Mouse (Mus musculus) spleen, adult 12 weeks (tissue): Measurements from ENCODE around the gene Pdia5.

Source experiments
- DNase-seq: peaks from one replicate; pipeline ENCODE4 v3.0.0; 2022; ENCODE audit warnings: low spot score

The Pdia5 gene

DNA sequence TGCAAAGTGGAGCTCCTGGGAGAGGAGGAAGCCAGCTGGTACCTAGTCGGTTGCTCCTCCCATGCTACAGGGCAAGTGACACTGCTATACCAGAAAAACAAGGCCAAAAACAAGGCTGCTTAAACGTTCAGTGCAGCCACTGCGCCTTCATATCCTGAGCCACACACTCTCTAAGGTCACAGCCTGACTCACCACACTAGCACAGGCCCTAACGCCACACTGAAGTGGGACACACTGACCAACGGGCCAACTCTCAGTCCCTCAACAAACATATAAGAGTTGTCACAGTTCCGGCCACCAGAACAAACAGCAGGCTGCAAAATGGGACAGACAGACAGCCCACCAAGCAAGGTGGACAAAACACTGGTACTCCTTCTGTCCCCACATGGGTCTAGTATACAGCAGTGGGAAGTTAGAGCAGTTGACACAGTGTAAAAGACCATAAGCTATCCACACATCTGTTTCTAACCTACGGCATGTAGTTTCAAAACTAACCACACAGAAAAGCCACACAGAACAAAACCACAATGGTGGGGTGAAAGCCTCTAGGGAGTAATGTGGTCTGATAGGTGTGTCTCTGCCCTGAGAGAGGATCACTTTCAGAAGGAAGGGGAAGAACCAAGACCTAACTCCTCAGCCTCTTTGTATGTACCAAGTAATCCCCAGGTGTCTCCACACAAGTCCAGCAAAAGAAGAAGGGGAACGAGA lies 6.0 kb downstream of the Pdia5 start:
- DNase-seq: no peak

DNA sequence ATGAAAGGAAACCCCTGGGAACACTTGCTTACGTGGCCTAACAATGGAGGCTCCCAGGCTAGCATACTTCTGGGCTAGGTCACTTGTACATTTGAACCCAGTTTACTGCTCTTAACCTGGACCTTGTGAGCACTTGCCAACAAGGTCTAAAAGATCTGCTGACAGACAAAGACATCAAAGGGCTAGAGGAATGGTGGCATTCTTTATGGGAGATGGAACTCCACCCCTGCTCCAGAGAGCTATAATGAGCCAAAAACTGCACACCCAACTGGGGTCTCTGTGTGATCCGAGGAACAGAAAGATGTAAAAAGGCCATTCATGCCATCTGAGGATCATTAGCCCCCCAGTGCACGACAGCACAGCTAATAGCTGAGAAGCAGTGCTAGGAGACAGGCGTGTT lies 6.6 kb downstream of the Pdia5 start:
- DNase-seq: no peak

DNA sequence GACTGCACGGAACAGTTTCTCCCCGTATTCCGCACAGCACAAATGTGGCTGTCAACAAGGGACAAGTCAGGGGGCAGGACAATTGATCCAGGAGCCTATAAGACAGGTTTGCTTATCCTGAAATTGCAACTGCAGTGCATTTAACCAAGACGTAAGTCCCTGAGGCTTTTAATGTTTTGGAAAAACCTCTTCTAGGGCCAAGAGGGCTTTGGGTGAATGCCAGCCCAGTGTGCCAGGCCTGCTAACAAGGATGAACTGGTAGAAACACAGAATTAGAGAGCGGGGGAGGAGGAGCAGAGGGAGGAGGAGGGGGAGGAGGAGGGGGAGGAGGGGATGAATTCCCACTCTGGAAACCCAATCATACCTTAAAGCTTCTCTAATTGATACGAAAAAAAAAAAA lies 11.4 kb downstream of the Pdia5 start:
- no peak for DNase-seq

DNA sequence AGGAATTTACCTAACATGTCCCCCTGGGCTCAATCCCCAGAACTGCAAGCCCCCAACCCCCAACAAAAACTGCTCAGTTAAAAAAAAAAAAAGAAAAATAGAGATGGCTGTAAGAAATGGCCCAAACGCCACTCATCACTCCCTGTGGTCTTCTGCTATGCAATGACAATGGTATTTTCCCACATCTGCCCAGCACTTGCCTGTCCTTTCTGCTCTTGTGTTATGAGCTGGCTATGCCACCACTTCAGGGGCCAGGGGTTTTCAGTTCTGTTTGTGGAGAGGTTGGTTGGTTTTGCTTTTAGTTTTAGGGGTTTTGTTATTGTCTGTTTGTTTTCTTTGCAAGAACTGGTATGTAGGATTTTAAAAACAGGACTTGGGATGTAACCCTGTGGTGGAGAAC lies 13.4 kb downstream of the Pdia5 start:
- no peak for DNase-seq

DNA sequence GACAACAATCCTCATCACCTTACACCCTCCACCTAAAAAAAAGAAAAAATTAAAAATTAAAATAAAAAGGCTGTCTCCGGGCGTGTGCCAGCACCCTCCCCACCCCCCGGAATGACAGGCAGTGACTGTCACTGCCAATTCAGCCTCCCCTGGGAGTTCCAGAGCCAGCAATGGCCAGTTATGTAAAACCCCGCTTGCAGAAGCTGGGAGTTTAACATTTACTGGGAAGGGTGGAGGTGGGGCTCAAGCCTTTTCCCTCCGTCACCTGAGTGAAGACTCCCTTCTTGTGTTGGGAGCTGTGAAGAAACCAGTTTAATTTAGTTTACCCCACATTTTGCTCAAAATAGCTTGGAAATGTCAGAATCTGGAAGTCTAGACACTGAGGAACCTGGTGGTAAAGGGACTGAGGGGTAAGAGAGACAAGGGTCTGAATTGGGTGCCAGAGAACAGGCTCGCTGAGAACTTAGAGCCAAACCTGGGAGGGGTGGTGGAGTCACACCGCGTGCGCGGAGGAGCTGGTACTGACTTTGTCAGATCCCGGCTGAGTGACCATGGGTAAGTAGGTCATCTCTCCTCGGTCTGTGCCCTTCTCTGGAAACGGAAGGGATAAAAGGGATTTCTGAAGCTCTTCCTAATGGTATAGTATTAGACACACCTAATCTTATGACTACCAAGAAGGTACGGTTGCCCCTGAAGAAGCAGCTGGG lies 18.0 kb downstream of the Pdia5 start:
- no peak for DNase-seq

DNA sequence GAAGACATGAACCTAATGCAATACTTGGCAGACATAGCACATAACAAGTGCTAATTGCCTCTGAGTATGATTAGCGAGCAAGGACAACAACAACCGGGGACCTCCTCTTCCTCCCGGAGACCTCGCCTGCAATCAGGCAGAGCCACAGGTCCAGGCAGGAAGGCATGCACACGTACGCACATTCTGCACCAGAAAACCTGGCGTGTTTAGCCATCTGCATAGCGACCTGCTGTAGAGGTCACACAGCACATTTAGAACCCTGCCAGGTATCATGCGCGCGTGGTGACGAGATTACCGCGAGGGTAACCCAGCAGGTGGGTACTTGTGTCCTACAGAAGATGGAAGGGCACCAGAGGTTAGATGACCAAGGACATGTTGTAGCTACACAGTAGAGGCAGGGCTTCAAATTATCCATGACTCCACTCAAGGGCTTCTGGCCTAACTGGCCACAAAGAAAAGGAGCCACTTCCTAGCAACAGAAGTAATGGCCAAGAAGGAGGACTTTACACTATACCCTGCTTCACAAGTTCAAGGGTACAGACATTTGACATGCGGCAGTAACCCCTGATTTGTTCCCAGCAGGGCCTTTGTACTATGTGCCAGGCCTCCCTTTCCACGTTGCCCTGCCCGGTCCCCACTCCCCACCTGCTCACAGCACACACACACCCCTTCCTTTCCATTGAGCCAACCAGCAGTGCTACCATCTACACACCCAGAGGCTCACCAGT lies 18.7 kb downstream of the Pdia5 start:
- DNase-seq: no peak

DNA sequence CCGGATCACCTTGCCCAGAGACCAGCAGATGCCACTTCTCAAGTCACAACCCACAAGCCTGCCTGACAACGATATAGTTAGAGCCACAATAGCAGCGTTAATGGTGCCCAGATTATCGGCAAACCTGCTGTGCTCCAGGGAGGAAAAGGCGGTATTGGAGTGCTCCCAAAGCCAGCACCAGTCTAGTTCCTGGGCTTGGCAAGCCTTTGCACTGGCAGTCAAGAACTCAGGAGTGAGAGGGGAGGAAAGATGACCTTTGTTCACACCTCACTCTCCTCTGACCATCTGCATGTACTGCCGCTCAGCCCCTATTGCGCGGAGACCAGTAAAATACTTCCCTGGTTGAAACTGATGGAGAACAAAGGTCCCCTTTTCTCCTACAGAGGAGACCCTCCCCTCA lies 19.7 kb downstream of the Pdia5 start:
- DNase-seq: no peak

DNA sequence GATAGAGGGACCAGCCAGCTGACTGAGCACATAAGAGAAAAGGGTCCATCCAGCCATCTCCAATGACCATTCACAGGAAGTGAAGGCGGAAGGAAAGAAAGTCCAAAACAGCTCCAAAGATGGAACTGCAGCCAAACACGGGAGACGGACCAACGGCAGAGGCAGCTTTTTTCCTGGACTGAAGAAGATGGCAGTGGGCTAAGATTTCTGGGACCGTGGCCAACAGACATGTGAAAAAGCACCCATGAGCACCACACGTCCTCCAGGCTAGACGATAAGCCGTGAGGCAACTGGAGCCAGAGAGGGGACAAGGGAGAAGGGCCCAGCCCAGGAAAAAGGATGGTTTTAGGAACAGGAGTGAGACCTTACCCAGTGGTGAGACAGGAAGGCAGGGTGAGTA lies 20.6 kb downstream of the Pdia5 start:
- DNase-seq: no peak

DNA sequence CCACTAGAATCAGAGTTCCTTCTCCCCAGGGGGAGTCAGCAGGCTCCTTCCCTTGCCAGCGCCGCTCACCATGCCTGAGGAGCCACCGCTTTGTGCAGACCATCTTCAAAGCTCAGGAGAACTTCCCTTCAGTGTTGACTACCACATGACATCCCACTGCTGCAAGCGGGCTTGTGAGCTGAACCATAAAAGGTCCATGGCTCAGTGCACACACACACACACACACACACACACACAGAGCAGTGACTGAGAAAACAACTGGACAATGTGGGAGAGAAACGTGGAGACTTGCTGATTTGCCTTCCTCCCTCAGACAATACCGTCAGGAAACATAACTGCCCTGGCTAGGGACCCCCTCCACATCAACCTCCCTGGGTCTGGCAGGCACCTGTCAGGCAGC lies 21.7 kb downstream of the Pdia5 start:
- no peak for DNase-seq

DNA sequence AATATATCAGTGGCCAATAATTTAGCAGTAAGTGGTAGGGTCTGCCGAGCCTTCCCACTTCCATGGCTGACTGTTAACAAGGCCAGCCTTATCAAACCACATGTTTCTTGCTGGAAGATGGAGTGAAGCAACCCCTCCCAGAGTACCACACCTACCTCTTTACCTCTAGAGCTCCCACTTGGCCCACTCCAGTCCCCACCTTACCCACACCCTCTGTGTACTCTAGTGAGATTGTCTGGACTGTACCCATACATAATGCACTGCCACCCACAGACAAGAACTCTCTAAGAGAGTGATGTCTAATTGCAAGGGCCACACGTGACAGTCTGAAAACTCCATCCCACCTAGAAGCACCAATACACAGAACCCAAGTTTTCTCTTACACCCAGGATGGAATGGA lies 23.6 kb downstream of the Pdia5 start:
- DNase-seq: no peak

DNA sequence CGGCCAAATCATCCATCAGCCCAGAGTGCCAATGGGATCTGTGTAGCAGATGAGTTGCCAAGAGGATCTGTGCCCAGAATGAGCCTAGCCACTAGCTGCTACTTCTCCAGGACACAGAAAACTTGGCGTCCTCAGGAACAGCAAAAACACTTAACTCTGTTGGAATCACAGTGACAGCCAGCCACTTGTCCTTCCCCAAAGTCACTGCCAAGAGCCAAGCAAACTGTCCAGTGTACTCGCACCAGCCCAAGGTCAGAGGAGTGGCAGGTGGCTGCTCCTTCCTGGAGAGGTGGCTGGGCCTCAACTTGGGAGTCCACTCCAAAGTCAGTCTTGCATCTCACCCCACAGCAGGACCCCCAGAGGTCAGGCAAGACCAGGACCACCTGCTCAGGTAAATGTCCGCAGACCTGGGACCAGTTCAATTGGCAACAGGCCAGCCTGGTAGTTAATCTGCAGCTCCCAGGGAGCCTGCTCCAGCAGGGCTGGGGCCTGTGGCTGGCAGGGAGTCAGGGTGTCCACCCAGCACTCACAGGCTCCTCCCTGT lies 24.8 kb downstream of the Pdia5 start:
- DNase-seq: no peak

DNA sequence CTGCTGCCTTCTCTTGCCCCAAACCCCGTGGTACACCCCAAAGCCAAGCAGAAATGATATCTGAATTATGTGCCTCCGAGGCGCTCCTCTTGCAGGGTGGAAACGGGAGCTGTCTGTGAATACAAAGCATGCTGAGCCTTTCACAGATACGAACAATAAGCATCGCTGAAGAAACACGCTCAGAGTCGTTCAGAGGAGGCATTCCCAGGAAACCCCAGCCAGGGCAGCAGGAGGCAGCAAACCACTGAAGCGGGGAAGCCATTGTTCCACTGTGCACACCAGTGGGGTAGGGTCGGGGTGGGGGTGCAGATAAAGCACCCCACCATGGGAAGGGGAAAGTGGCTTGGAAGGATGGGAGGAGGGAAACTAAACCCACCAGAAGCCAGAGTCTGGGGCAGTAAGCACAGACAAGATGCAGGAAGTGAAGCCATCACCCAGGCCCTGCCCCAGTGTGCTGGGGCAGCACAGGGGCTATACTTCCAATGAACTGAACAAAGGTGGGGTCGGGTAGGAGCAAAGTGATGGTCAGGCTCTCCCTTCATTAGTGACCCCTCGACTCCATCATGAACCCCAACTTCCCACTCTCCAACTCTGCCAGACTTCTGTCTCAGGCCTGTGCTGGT lies 25.9 kb downstream of the Pdia5 start:
- DNase-seq: no peak

DNA sequence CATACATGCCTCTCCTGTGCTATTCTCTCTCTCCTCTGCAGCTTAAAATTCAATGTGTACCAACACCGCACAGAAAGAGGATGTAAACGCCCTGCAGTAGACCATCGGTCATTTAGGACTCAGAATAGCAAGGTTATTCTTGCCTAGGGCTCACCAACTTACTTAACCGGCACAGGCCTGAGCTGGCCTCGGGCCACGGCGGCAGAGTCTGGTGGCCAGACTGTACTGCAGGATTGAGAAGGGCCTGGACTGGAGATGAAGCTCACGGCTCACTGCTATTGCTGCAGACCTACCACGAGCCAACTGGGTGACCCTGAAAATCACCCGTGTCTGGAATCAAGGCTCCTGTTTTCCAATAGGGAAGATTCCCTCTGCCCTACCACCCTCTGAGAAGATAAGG lies 27.0 kb downstream of the Pdia5 start:
- no peak for DNase-seq

DNA sequence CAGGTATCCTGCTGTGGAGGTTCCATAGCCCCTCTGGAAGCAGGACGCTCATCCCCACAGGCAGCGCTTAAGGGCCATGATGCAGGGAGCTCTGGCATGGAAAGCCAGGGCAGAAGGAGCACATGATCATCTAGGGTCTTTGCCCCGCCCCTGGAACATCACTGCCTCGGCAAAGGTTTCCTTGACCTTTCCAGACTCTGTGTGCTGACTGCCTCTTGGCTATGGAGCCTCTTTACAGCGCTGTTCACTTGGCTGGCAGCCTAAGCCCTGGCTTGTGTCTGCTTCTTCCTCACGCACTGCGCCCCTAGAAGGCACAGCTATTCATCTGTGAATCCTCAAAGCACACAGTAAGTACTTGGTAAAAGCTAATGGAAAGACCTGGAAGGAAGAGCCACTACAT lies 27.7 kb downstream of the Pdia5 start:
- DNase-seq: no peak

DNA sequence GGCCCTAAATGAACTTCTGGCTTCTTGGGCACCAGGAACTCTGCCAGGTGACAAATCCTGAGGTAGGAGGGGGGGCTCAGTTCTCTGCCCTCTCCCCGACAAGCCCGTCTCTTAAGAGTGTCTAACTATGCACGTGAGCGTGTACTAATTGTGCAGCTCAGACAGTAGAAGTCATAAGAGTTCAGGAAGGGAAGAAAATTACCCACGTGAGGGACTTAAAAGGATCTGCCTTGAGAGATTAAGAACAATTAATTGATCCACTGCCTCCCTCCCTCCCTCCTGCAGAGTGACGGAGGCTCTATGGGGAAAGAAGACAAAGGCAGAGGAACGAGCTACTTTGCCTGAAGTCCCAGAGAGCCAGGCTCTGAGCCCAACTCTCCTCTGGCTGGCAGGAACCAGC lies 31.1 kb downstream of the Pdia5 start:
- DNase-seq: no peak

DNA sequence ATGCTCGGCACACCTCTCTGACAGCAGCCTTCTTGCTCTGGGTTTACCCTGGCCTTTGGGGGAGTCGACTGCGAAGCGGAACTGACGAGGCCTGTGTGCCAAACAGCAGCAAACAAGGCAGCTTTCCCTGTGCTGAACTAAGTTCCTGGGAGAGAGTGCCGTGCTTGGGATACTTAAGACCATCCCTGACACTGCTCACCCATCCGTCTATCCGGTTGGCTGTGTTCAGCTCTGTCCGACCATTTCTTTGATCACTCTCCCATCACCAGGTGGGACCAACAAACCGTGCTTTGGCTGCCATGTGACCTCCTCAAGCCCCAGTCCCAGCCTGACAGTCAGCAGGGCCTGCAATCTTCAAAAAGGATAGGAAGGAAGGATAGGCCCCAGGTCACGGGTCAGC lies 32.4 kb downstream of the Pdia5 start:
- DNase-seq: no peak

DNA sequence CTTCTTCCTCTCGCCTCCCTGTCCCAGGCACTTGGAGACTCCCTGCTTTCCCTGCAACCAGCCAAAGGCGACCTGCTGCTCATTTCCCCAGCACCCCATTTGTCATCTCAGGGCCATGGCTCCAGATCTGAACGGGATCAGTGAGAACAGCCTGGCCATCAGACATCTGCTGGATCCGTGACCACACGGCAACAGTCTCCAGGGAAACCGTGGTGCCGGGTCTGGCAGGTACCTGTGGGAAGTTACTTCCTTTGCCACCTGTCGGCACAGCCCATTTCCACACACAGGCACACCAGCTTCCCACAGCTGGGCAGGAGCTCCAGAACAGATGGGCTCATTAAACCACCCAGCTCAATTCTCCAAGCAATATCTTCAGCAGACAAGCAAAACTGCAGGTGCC lies 33.2 kb downstream of the Pdia5 start:
- no peak for DNase-seq

DNA sequence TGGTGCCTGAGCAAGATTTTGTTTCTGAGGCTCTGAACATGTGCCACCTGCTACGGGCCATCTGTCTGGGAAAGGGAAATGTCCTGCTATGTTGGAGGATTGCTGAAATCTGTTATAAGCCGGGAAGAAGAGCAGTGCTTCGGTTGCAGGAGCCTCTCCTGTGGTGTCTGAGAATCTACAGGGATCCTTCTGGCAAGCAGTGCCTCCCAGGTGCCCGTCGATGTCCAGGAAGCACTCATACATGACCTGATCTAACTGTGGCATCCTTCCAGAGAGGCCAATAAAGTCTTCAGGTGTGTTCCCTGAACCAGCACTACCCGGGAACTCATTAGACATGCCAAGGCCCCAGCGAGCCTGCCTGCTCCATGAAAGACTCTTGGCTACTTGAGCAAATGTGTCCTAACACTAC lies 33.7 kb downstream of the Pdia5 start:
- no peak for DNase-seq

DNA sequence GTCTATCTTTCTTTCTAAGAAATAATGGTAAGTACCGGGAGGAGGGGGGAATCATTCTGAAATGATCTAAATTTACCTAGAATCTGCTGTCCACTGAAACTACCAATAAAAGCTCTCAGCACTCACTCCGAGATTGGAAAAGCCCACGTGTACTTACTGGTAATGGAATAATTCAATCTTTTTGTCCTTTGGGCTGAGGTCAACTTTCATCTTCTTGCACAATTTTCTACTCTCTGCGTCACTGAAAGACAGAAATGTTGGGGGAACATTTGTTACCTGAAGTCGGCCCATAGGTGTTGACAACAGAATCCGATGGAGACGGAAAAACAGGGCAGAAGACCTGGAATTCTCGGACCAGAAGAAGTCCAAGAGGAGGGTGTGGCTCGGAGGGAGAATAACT lies 34.4 kb downstream of the Pdia5 start:
- DNase-seq: no peak

DNA sequence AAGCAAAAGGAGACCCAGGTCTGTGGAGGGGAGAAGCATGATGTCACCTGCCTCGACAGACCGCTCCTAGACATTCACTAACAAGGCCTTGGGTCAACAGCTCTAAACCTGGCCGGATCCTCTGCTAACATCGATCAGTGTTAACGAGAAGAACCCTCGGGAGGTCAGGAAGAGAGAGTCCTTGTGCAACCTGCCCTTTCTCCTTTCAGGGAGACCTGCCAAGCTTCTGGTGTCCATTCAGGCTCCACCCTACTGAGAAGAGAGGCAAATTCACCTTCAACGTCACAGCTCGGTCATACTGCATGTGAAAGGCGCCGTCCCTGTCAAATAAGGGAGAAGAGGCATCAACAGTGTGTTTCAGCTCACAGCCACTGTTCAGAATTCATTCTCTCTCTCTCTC lies 34.9 kb downstream of the Pdia5 start:
- no peak for DNase-seq

DNA sequence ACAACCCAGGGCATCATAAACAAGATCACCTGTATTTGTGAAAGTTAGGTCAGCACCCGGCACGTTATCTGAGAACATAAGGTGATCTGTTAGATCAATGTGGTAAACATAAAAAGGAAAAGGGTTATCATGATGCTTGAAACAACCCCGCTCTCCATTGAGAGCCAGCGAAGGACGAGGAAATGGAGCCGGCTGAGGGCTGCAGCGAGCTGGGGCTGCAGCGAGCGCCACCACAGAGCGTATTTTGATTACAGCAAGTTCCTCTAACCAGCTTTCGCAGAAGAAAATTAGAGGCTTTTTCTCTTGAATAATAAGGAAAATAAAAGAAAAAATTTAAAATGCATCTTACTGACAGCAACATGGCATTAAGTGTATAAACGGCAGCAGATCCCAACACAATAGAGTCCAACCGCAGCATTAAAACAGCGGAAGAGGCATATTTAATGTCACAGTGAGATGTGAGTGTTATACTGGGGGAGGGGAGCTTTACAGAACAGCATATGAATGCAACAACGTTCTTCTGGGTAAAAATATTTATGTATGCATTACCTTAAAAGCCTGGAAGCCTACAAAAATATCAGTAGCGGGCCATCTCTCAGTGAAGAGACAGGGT lies 40.5 kb downstream of the Pdia5 start:
- no peak for DNase-seq

DNA sequence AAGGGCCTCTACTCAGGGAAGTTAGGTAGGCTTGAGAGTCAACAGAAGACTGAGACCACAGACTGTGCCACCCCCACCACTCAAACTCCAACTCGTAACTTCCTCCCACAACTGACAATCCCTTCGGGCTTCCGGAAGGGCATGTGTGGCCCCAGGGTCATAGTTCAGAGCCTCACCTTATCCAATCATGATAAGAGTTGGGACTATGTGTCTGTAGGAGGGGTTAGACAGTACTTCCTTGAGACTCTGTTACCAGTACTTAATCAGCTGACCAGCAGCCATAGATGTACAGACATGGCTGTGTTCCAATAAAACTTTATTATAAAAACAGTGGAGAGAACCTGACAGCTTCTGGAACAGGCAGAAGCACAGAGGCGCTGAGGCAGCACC lies 48.7 kb downstream of the Pdia5 start:
- DNase-seq: no peak
